Mouse (Mus musculus) hindbrain, postnatal 0 days (tissue): Measurements from ENCODE around the gene Olfr160. TPM values are rescaled to one million over a fixed set of nuclear protein-coding genes. Genes with fewer than 3 reads are reported as not detected.
A peak's percentile ranks its signal among the peaks of the same experiment; 100 is the strongest.

Source experiments
- ATAC-seq: fragments of 200-750 bp; cut with Nextera tagmentation; 2 replicates; pipeline ENCODE4 v1.8.0; 2017; ENCODE audit warnings: mild to moderate bottlenecking, moderate TSS enrichment, moderate library complexity
- DNase-seq: peaks from one replicate; pipeline ENCODE4 v3.0.0-alpha.2; 2015; ENCODE audit warnings: low spot score
- H3K27ac ChIP-seq: fragments of 300-500 bp; sonication (generic); 2 replicates; pipeline ENCODE4 v1.5.1; 2014; ENCODE audit warnings: mild to moderate bottlenecking
- H3K27me3 ChIP-seq: fragments of 300-500 bp; sonication (generic); 2 replicates; pipeline ENCODE4 v1.6.1; 2014; ENCODE audit warnings: low read length, mixed read lengths; ENCODE audit not compliant: insufficient read depth
- H3K36me3 ChIP-seq: fragments of 300-500 bp; sonication (generic); 2 replicates; pipeline ENCODE4 v1.6.1; 2014; ENCODE audit warnings: low read length, mixed read lengths; ENCODE audit not compliant: insufficient read depth
- H3K4me1 ChIP-seq: fragments of 300-500 bp; sonication (generic); 2 replicates; pipeline ENCODE4 v1.6.1; 2014; ENCODE audit warnings: antibody characterized with exemption, low read length, mixed read lengths; ENCODE audit not compliant: insufficient read depth
- H3K4me2 ChIP-seq: fragments of 300-500 bp; sonication (generic); 2 replicates; pipeline ENCODE4 v1.6.1; 2014; ENCODE audit warnings: low read depth, mild to moderate bottlenecking, low read length, moderate library complexity, mixed read lengths
- H3K4me3 ChIP-seq: fragments of 300-500 bp; sonication (generic); 2 replicates; pipeline ENCODE4 v1.5.1; 2014; ENCODE audit warnings: low read length
- H3K9ac ChIP-seq: fragments of 300-500 bp; sonication (generic); replicated peaks from 2 replicates; pipeline ENCODE4 v1.6.1; 2014; ENCODE audit warnings: mild to moderate bottlenecking, low read length, moderate library complexity, mixed read lengths
- H3K9me3 ChIP-seq: fragments of 300-500 bp; sonication (generic); 2 replicates; pipeline ENCODE4 v1.6.1; 2016; ENCODE audit warnings: low read length, mixed read lengths
- CTCF ChIP-seq: IDR thresholded peaks from 2 replicates; pipeline ENCODE4 v1.5.1; 2016; ENCODE audit warnings: antibody characterized with exemption, control low read depth, low read depth
- WGBS: fragments of 180-500 bp; shearing (Covaris S2); extraction: QIAGEN DNeasy Blood & Tissue Kit; methylation state at CpG from one replicate; pipeline ENCODE4 v1.1.7; 2014; 5-methylcytosine and 5-hydroxymethylcytosine counted together
- polyA plus RNA-seq: library from polyadenylated mRNA; unstranded; fragments of >200 nt; fragmentation: Nextera tagmentation; extraction: Ambion mirVana; gene quantifications from 2 replicates; pipeline ENCODE4 v1.2.1, GENCODE M21; 2015
- total RNA-seq: library from RNA; depleted of rRNA; stranded (reverse); fragments of >200 nt; gene quantifications from 2 replicates; pipeline ENCODE4 v1.2.3, GENCODE M21; 2014; rRNA removed

The Olfr160 gene
- total RNA-seq = not detected in 2 replicates
- polyA plus RNA-seq = not detected in 2 replicates

- DNase-seq = no peak
- Histone ChIP-seq H3K9ac (no peak within 1 kb of the TSS), H3K36me3 (no peaks in the 10 kb centered on the region), H3K27ac (no peak within 1 kb of the TSS), H3K27me3 (no peaks in the 10 kb centered on the region), H3K4me1 (no peaks in the 10 kb centered on the region), H3K9me3 (no peaks in the 10 kb centered on the region), H3K4me3 (no peak within 1 kb of the TSS), H3K4me2 (no peak within 1 kb of the TSS)
- ATAC-seq = no peak
- no peak for TF ChIP-seq CTCF
- 91% methylated on average over 1 of the region's 1 CpGs for WGBS
Observed at GRCm38 (mm10) chr9:37716150-37716549, at the start of gene Olfr160. Gene Olfr160, minus strand, starts transcription at chr9:37716250.

- 71% methylated on average over 2 of the region's 2 CpGs for WGBS
- Histone ChIP-seq H3K27ac (no peak overlapping the region), H3K9ac (no peak overlapping the region), H3K27me3 (no peaks in the 10 kb centered on the region), H3K4me3 (no peak overlapping the region), H3K36me3 (no peaks in the 10 kb centered on the region), H3K9me3 (no peaks in the 10 kb centered on the region), H3K4me2 (no peak overlapping the region), H3K4me1 (no peaks in the 10 kb centered on the region)
- TF ChIP-seq CTCF = peak; percentile 32; the same call in 1 of the 2 replicates
- ATAC-seq (no peak), DNase-seq (no peak)
Observed at GRCm38 (mm10) chr9:37762541-37762940, 46.5 kb upstream of the Olfr160 start.

- 53% methylated on average over 2 of the region's 2 CpGs for WGBS
- Histone ChIP-seq H3K9ac (no peak overlapping the region), H3K4me2 (no peak overlapping the region), H3K27ac (no peak overlapping the region), H3K27me3 (no peaks in the 10 kb centered on the region), H3K4me3 (no peak overlapping the region), H3K4me1 (no peaks in the 10 kb centered on the region), H3K9me3 (no peaks in the 10 kb centered on the region), H3K36me3 (no peaks in the 10 kb centered on the region)
- peak; percentile 1 for DNase-seq
- TF ChIP-seq CTCF = no peak
- no peak for ATAC-seq
Observed at GRCm38 (mm10) chr9:37761728-37762127, 45.7 kb upstream of the Olfr160 start.

- WGBS = 72% methylated on average over 4 of the region's 4 CpGs
Observed at GRCm38 (mm10) chr9:37752006-37752405, 36.0 kb upstream of the Olfr160 start.

GRCm38 (mm10) chr9:37751467-37751866 lies 35.4 kb upstream of the Olfr160 start:
- Histone ChIP-seq H3K27ac (no peak overlapping the region), H3K36me3 (no peaks in the 10 kb centered on the region), H3K4me2 (no peak overlapping the region), H3K9me3 (no peaks in the 10 kb centered on the region), H3K4me1 (no peaks in the 10 kb centered on the region), H3K27me3 (no peaks in the 10 kb centered on the region), H3K4me3 (no peak overlapping the region), H3K9ac (no peak overlapping the region)
- WGBS = 51% methylated on average over 2 of the region's 2 CpGs
- peak; percentile 34 for DNase-seq
- TF ChIP-seq CTCF = no peak
- no peak for ATAC-seq

More at GRCm38 (mm10) chr9:37752006-37752405, 36.0 kb upstream of the Olfr160 start:
- H3K4me2 ChIP-seq = no peak overlapping the region
- no peak overlapping the region for H3K27ac ChIP-seq
- no peak for ATAC-seq
- no peaks in the 10 kb centered on the region for H3K4me1 ChIP-seq
- no peak for TF ChIP-seq CTCF
- H3K9me3 ChIP-seq = no peaks in the 10 kb centered on the region
- H3K4me3 ChIP-seq = no peak overlapping the region
- no peak overlapping the region for H3K9ac ChIP-seq
- H3K36me3 ChIP-seq = no peaks in the 10 kb centered on the region
- H3K27me3 ChIP-seq = no peaks in the 10 kb centered on the region
- no peak for DNase-seq

- no peak overlapping the region for H3K9ac ChIP-seq
- H3K4me2 ChIP-seq = no peak overlapping the region
- no peak overlapping the region for H3K4me3 ChIP-seq
- TF ChIP-seq CTCF = no peak
- no peaks in the 10 kb centered on the region for H3K4me1 ChIP-seq
- no peak overlapping the region for H3K27ac ChIP-seq
- no peaks in the 10 kb centered on the region for H3K27me3 ChIP-seq
- WGBS = 24% methylated on average over 7 of the region's 7 CpGs
- H3K9me3 ChIP-seq = no peaks in the 10 kb centered on the region
- DNase-seq (peak; percentile 3), ATAC-seq (peak; percentile 43; the same call in 1 of the 2 replicates)
- H3K36me3 ChIP-seq = no peaks in the 10 kb centered on the region
Observed at GRCm38 (mm10) chr9:37750319-37751075, 34.4 kb upstream of the Olfr160 start.

- ATAC-seq = no peak
- Histone ChIP-seq H3K9ac (no peak within 1 kb of the TSS), H3K4me2 (no peak within 1 kb of the TSS), H3K27ac (no peak within 1 kb of the TSS), H3K4me3 (no peak within 1 kb of the TSS), H3K27me3 (no peaks in the 10 kb centered on the region), H3K36me3 (no peaks in the 10 kb centered on the region), H3K9me3 (no peaks in the 10 kb centered on the region), H3K4me1 (no peaks in the 10 kb centered on the region)
- no peak for TF ChIP-seq CTCF
- no peak for DNase-seq
Observed at GRCm38 (mm10) chr9:37744806-37745205, 28.8 kb upstream of the Olfr160 start, which contains the start of gene Olfr874. Gene Olfr874, plus strand, starts transcription at chr9:37745106.
